18 mouse cellular contexts compared by ENCODE assay signal in genomic region chr11:85593636-85594035, GRCm38 (mm10).
DNase-seq lines count a peak whose midpoint lies in the region.
"Had no signal": no experiment of that assay in that cellular context is flagged by ENCODE, and none has a peak within 500 bp of the region (broad histone marks: within the 10 kb centered on the region; RNA-seq: fewer than 3 reads in every experiment).

No protein-coding gene starts in this region.

- peak; percentile 45 for DNase-seq in layer of hippocampus, adult 11-12 months (ENCODE audit: low spot score)
- DNase-seq in layer of hippocampus, postnatal 25 days (ENCODE audit: extremely low spot score in 1 of 2, low spot score in 1 of 2) = no peak
- DNase-seq in brain, adult 2 months (ENCODE audit: low read depth, low spot score) = peak; percentile 45
- peak; percentile 36 to 48 for DNase-seq in layer of hippocampus, adult 8-10 months (ENCODE audit: low spot score in 2 of 2)
- DNase-seq in lung, postnatal 36 days = peak; percentile 51
- DNase-seq in heart, postnatal 25 days (ENCODE audit: low spot score) = no peak
- no peak for DNase-seq in thymus, postnatal 10 days (ENCODE audit: low spot score in 2 of 2)
- DNase-seq in heart, adult 9 months (ENCODE audit: low spot score in 2 of 2) = no peak
- DNase-seq: adrenal gland, adult 2 months; cerebellum, adult 8-10 months; cerebellum, postnatal 36 days; embryo, embryonic 11 days; heart, postnatal 14 days; kidney, adult 2 months; left cerebral cortex, postnatal 4 days; right cerebral cortex, postnatal 14 days; spleen, adult 18-20 months; thymus, postnatal 14 days had no signal

- intact Hi-C loops in heart, postnatal 25 days (cut with DNase I) = no loop called here

Comparison
In these comparisons a context has a peak if more than half of its experiments do, and no peak if none do; other contexts are left out.
1. DNase-seq: peak in layer of hippocampus, adult 11-12 months (single experiment), brain, adult 2 months (single experiment), layer of hippocampus, adult 8-10 months (2 of 2) and lung, postnatal 36 days (single experiment); none in layer of hippocampus, postnatal 25 days (0 of 2), heart, postnatal 25 days (single experiment), thymus, postnatal 10 days (0 of 2) and heart, adult 9 months (0 of 2).